Mouse (Mus musculus) MEL (cell line): Measurements from ENCODE around the gene H2-Q7.
"Not testable (repeated sequence)": the region's sequence is repeated elsewhere in the genome, so short reads cannot be mapped to it uniquely, and the experiment has no call there.

Experiments
- CTCF ChIP-seq, 3 experiments: IDR thresholded peaks in 2 of 3; conservative IDR thresholded peaks in 1 of 3; 2 replicates each; pipeline ENCODE4 v1.5.1; 2011 to 2012; ENCODE audit warnings: low read length in 3 of 3, low read depth in 2 of 3, mild to moderate bottlenecking in 2 of 3, improper control_type of control experiment in 1 of 3, inconsistent platforms in 1 of 3, mixed read lengths in 1 of 3, moderate library complexity in 1 of 3; ENCODE audit not compliant: control insufficient read depth in 1 of 3, insufficient read depth in 1 of 3, poor library complexity in 1 of 3, severe bottlenecking in 1 of 3
- ELF1 ChIP-seq: IDR thresholded peaks from 2 replicates; pipeline ENCODE4 v1.6.1; 2014; ENCODE audit warnings: low read depth, mild to moderate bottlenecking, inconsistent platforms, low read length, improper control_type of control experiment, moderate library complexity
- MAZ ChIP-seq: IDR thresholded peaks from 2 replicates; pipeline ENCODE4 v1.6.1; 2012; ENCODE audit warnings: low read depth, mild to moderate bottlenecking, inconsistent platforms, low read length, improper control_type of control experiment
- POLR2A ChIP-seq, 2 experiments: IDR thresholded peaks; 2 replicates each; pipeline ENCODE4 v1.6.1; 2011 to 2012; ENCODE audit warnings: low read length in 2 of 2, mild to moderate bottlenecking in 2 of 2, control low read depth in 1 of 2, improper control_type of control experiment in 1 of 2, low read depth in 1 of 2, moderate library complexity in 1 of 2; ENCODE audit not compliant: control insufficient read depth in 1 of 2, insufficient read depth in 1 of 2, poor library complexity in 1 of 2
- POLR2AphosphoS2 ChIP-seq: IDR thresholded peaks from 2 replicates; pipeline ENCODE4 v1.6.1; 2011; ENCODE audit warnings: low read length, improper control_type of control experiment

- TF ChIP-seq CTCF (IDR thresholded peaks at IDR 0.05 in 2 of 3, conservative IDR thresholded peaks at IDR 0.05 in 1 of 3; ENCODE audit: control insufficient read depth in 1 of 3, insufficient read depth in 1 of 3, low read depth in 2 of 3, low read length in 3 of 3, poor library complexity in 1 of 3, severe bottlenecking in 1 of 3); POLR2A (IDR thresholded peaks at IDR 0.05; ENCODE audit: control insufficient read depth in 1 of 2, insufficient read depth in 1 of 2, low read depth in 1 of 2, low read length in 2 of 2, poor library complexity in 1 of 2); POLR2AphosphoS2; ELF1; MAZ: not testable (repeated sequence)
Measured at GRCm38 (mm10) chr17:35438885-35439284, at the start of gene H2-Q7.
